Mouse (Mus musculus) lung, postnatal 0 days (tissue): ENCODE data around the gene Tusc1. TPM values are rescaled to one million over a fixed set of nuclear protein-coding genes. Genes with fewer than 3 reads are reported as not detected.

Source experiments
- ATAC-seq: fragments of 200-750 bp; cut with Nextera tagmentation; 2 replicates; pipeline ENCODE4 v1.8.0; 2017; ENCODE audit warnings: moderate library complexity
- DNase-seq: peaks from one replicate; pipeline ENCODE4 v3.0.0-alpha.2; 2016; ENCODE audit warnings: low spot score
- H3K27ac ChIP-seq: fragments of 300-500 bp; sonication (generic); 2 replicates; pipeline ENCODE4 v1.5.1; 2014; ENCODE audit warnings: antibody characterized with exemption, mild to moderate bottlenecking, low read length, mixed read lengths
- H3K27me3 ChIP-seq: fragments of 300-500 bp; sonication (generic); replicated peaks from 2 replicates; pipeline ENCODE4 v1.6.1; 2014; ENCODE audit warnings: low read length, mixed read lengths; ENCODE audit not compliant: insufficient read depth
- H3K36me3 ChIP-seq: fragments of 300-500 bp; sonication (generic); 2 replicates; pipeline ENCODE4 v1.6.1; 2014; ENCODE audit warnings: low read length, mixed read lengths; ENCODE audit not compliant: insufficient read depth
- H3K4me1 ChIP-seq: fragments of 300-500 bp; sonication (generic); 2 replicates; pipeline ENCODE4 v1.6.1; 2014; ENCODE audit warnings: antibody characterized with exemption, low read depth, low read length, mixed read lengths; ENCODE audit not compliant: insufficient read depth
- H3K4me2 ChIP-seq: fragments of 300-500 bp; sonication (generic); replicated peaks from 2 replicates; pipeline ENCODE4 v1.6.1; 2014; ENCODE audit warnings: low read depth, mild to moderate bottlenecking, low read length, moderate library complexity, mixed read lengths
- H3K4me3 ChIP-seq: fragments of 300-500 bp; sonication (generic); 2 replicates; pipeline ENCODE4 v1.5.1; 2014; ENCODE audit warnings: low read depth, low read length
- H3K9ac ChIP-seq: fragments of 300-500 bp; sonication (generic); replicated peaks from 2 replicates; pipeline ENCODE4 v1.6.1; 2014; ENCODE audit warnings: low read depth, mild to moderate bottlenecking
- H3K9me3 ChIP-seq: fragments of 300-500 bp; sonication (generic); 2 replicates; pipeline ENCODE4 v1.6.1; 2016; ENCODE audit warnings: low read length, mixed read lengths
- CTCF ChIP-seq: IDR thresholded peaks from 2 replicates; pipeline ENCODE4 v1.5.1; 2016; ENCODE audit warnings: antibody characterized with exemption, mild to moderate bottlenecking
- EP300 ChIP-seq: IDR thresholded peaks from 2 replicates; pipeline ENCODE4 v1.6.1; 2016; ENCODE audit warnings: antibody characterized with exemption, mild to moderate bottlenecking, control low read depth
- WGBS: fragments of 180-500 bp; shearing (Covaris S2); extraction: QIAGEN DNeasy Blood & Tissue Kit; methylation state at CpG from one replicate; pipeline ENCODE4 v1.1.7; 2014; 5-methylcytosine and 5-hydroxymethylcytosine counted together
- polyA plus RNA-seq: library from polyadenylated mRNA; unstranded; fragments of >200 nt; fragmentation: Nextera tagmentation; extraction: Ambion mirVana; gene quantifications from 2 replicates; pipeline ENCODE4 v1.2.1, GENCODE M21; 2015

Gene Tusc1
- polyA plus RNA-seq, 1 experiment from 2014 or later = 4.6 TPM

DNA sequence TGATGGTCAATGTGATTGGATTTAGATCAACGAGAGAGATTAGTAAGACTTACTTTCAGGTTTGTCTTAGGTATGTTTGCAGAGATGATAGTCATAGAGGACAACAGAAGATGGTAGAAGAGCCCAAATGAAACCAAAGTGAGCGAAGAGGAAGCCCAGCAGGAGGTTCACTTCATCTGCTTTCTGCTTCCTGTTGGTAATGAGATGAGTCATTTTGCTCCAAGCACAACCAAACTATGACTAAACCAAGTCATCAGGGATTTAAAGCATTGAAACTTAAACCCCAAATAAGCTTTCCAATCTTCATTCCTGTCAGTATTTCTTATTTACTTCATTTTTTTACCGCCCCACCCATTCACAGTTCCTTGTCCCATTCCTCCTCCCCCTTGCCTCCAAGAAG, 27.8 kb downstream of the Tusc1 start:
- no peaks in the 10 kb centered on the region for H3K36me3 ChIP-seq
- H3K4me2 ChIP-seq = no peak overlapping the region
- no peaks in the 10 kb centered on the region for H3K4me1 ChIP-seq
- ATAC-seq (no peak), DNase-seq (no peak)
- 78% methylated on average over 3 of the region's 3 CpGs for WGBS
- H3K27me3 ChIP-seq = no peaks in the 10 kb centered on the region
- no peak overlapping the region for H3K9ac ChIP-seq
- TF ChIP-seq EP300 (no peak), CTCF (no peak)
- H3K4me3 ChIP-seq = no peak overlapping the region
- H3K27ac ChIP-seq = no peak overlapping the region
- no peaks in the 10 kb centered on the region for H3K9me3 ChIP-seq

DNA sequence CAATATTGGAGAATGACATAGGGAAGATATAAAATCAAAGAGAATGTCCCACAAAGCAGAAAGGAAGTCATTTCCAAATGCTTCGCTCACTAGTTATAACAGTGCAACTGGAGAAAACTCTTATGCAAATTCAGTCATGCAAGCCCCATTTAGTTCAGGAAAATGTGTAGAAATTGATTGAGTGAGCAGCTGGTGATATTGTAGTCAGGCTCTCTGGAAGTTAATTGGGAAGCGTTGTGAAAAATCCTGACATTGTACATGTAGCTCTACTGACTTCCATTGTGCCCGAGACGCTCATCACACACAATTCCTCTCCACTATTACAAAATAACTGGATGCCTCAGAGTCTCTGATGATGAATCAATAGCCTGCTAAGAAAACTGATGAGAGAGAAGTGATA, 49.2 kb downstream of the Tusc1 start:
- H3K9me3 ChIP-seq = no peaks in the 10 kb centered on the region
- DNase-seq (no peak), ATAC-seq (no peak)
- no peak for TF ChIP-seq CTCF
- TF ChIP-seq EP300 = no peak
- H3K4me3 ChIP-seq = no peak overlapping the region
- 90% methylated on average over 4 of the region's 4 CpGs for WGBS
- no peaks in the 10 kb centered on the region for H3K36me3 ChIP-seq
- H3K27me3 ChIP-seq = no peaks in the 10 kb centered on the region
- H3K4me1 ChIP-seq = no peaks in the 10 kb centered on the region
- H3K27ac ChIP-seq = no peak overlapping the region
- no peak overlapping the region for H3K4me2 ChIP-seq
- H3K9ac ChIP-seq = no peak overlapping the region
